Mouse (Mus musculus) ES-Bruce4 (cell line): ENCODE data around the gene Map3k20. TPM values are rescaled to one million over a fixed set of nuclear protein-coding genes. Genes with fewer than 3 reads are reported as not detected.

Experiments used
- H3K27ac ChIP-seq: 2 replicates; pipeline ENCODE4 v1.5.1; 2012; ENCODE audit warnings: low read length, inconsistent platforms; ENCODE audit not compliant: insufficient read depth
- H3K27me3 ChIP-seq: 2 replicates; pipeline ENCODE4 v1.6.1; 2012; ENCODE audit warnings: mild to moderate bottlenecking, low read length, inconsistent platforms; ENCODE audit not compliant: control insufficient read depth, poor library complexity, insufficient read depth, severe bottlenecking
- H3K36me3 ChIP-seq: 2 replicates; pipeline ENCODE4 v1.6.1; 2012; ENCODE audit warnings: inconsistent platforms, mild to moderate bottlenecking, low read length, moderate library complexity; ENCODE audit not compliant: control insufficient read depth, poor library complexity, insufficient read depth, severe bottlenecking
- H3K4me1 ChIP-seq: one replicate; pipeline ENCODE4 v1.8.1; 2011; ENCODE audit warnings: low read length; ENCODE audit not compliant: control insufficient read depth, insufficient read depth
- H3K4me3 ChIP-seq: 2 replicates; pipeline ENCODE4 v1.5.1; 2011; ENCODE audit warnings: low read depth, mild to moderate bottlenecking, low read length
- H3K9ac ChIP-seq: 2 replicates; pipeline ENCODE4 v1.6.1; 2012; ENCODE audit warnings: low read depth, mild to moderate bottlenecking, inconsistent platforms; ENCODE audit not compliant: poor library complexity, severe bottlenecking
- H3K9me3 ChIP-seq: replicated peaks from 2 replicates; pipeline ENCODE4 v1.6.1; 2012; ENCODE audit warnings: mild to moderate bottlenecking, low read length, inconsistent platforms; ENCODE audit not compliant: control insufficient read depth, poor library complexity, insufficient read depth, severe bottlenecking
- CTCF ChIP-seq: IDR thresholded peaks from one replicate; pipeline ENCODE4 v1.8.1; 2011; ENCODE audit warnings: low read depth, low read length
- EP300 ChIP-seq: IDR thresholded peaks from 2 replicates; pipeline ENCODE4 v1.6.1; 2011; ENCODE audit warnings: low read depth, low read length; ENCODE audit not compliant: insufficient read depth
- POLR2A ChIP-seq: IDR thresholded peaks from one replicate; pipeline ENCODE4 v1.8.1; 2011; ENCODE audit warnings: low read length; ENCODE audit not compliant: insufficient read depth
- polyA plus RNA-seq: library from polyadenylated mRNA; stranded (reverse); fragments of >200 nt; gene quantifications from 2 replicates; pipeline ENCODE4 v1.2.4, GENCODE M21; 2011; ENCODE audit warnings: low read depth; ENCODE audit not compliant: missing spikeins, insufficient read depth, insufficient read length

The Map3k20 gene
- polyA plus RNA-seq, 1 experiment, result 39.0 TPM

DNA sequence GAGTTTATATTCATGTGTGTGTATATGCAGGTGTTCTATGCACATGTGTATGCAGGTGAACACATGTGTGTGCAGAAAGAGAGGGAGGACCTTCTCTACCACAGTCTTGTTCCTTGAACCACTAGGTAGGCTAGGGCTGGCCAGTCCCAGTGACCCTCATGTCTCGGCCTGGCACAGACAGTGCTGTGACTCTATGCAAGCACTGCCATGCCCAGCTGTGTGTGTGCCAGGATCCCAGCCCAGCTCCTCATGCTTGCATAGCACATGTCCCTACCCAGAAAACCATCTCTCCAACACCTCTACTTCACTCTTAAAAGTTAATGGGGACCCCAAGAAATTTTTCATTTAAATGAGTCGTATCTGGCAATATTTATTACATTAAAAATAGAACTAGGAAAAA lies 106.3 kb downstream of the Map3k20 start:
- H3K27ac ChIP-seq, result no peak overlapping the region
- H3K9me3 ChIP-seq, result no peaks in the 10 kb centered on the region
- no peak overlapping the region for H3K9ac ChIP-seq
- TF ChIP-seq POLR2A, result no peak
- no peak for TF ChIP-seq EP300
- no peak for TF ChIP-seq CTCF
- no peaks in the 10 kb centered on the region for H3K4me1 ChIP-seq
- no peak overlapping the region for H3K4me3 ChIP-seq
- H3K36me3 ChIP-seq, result no peaks in the 10 kb centered on the region
- H3K27me3 ChIP-seq, result no peaks in the 10 kb centered on the region

DNA sequence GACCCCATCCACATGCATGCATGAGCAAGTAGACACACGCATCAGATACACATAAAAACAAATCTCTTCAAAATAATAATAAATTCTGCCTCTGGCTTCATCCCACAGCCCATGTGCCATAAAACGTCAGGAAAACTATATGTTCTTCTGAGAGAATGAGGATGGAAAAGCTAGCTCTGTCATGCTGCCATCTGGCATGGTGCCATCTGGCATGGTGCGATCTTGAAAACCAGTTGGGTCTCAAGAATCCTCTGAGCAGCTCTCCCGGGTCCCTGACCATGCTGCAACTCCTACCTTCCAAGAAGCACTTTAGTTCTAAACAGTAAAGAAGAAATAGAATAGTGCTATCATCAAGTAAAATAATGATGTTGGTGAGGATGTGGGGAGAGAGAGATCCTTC lies 106.9 kb downstream of the Map3k20 start:
- H3K9me3 ChIP-seq, result no peaks in the 10 kb centered on the region
- no peak overlapping the region for H3K9ac ChIP-seq
- no peaks in the 10 kb centered on the region for H3K36me3 ChIP-seq
- H3K27me3 ChIP-seq, result no peaks in the 10 kb centered on the region
- no peaks in the 10 kb centered on the region for H3K4me1 ChIP-seq
- TF ChIP-seq CTCF (no peak), POLR2A (no peak), EP300 (no peak)
- H3K4me3 ChIP-seq, result no peak overlapping the region
- H3K27ac ChIP-seq, result no peak overlapping the region

DNA sequence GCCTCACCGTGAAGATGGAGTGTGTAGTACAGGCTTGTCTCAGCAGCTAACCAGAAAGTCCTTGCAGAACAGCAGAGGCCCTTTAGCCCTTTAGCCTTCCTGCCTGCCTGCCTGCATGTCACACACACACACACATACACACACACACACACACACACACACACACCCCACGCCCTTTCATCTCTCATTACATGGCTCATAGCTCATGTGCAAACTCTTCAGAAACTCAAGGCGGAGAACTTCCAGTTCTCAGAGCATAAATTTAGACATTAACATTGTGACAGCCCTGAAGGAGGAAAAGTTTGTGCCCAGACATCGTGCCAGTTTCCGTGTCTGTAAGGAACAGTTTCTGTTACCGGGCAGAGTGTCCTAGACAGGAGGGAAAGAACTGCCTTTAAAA lies 111.5 kb downstream of the Map3k20 start:
- TF ChIP-seq CTCF, result no peak
- TF ChIP-seq EP300, result no peak
- TF ChIP-seq POLR2A, result no peak

DNA sequence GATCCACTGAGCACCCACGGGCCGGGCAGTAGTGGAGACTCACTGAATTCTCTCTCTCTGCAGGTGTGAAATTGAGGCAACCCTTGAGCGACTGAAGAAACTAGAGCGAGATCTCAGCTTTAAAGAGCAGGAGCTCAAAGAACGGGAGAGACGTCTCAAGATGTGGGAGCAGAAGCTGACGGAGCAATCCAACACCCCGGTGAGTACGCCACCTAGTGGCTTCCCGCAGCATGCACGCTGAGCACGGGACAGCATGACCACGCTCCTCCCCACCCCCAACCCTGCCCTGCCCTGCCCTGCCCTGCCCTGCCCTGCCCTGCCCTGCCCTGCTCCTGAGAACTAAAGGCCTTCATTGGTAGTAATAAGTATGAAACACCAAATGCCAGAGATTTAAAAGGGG lies 112.8 kb downstream of the Map3k20 start:
- Histone ChIP-seq H3K27ac (no peak overlapping the region), H3K9me3 (no peaks in the 10 kb centered on the region), H3K9ac (no peak overlapping the region), H3K36me3 (no peaks in the 10 kb centered on the region), H3K27me3 (no peaks in the 10 kb centered on the region), H3K4me3 (no peak overlapping the region), H3K4me1 (no peaks in the 10 kb centered on the region)
- TF ChIP-seq CTCF (peak; percentile 94), POLR2A (no peak), EP300 (peak; percentile 59; the same call in 1 of the 2 replicates)

More for the DNA sequence above, 111.5 kb downstream of the Map3k20 start:
- H3K27me3 ChIP-seq, result no peaks in the 10 kb centered on the region
- H3K36me3 ChIP-seq, result no peaks in the 10 kb centered on the region
- H3K4me1 ChIP-seq, result no peaks in the 10 kb centered on the region
- no peak overlapping the region for H3K4me3 ChIP-seq
- no peaks in the 10 kb centered on the region for H3K9me3 ChIP-seq
- no peak overlapping the region for H3K27ac ChIP-seq
- H3K9ac ChIP-seq, result no peak overlapping the region

DNA sequence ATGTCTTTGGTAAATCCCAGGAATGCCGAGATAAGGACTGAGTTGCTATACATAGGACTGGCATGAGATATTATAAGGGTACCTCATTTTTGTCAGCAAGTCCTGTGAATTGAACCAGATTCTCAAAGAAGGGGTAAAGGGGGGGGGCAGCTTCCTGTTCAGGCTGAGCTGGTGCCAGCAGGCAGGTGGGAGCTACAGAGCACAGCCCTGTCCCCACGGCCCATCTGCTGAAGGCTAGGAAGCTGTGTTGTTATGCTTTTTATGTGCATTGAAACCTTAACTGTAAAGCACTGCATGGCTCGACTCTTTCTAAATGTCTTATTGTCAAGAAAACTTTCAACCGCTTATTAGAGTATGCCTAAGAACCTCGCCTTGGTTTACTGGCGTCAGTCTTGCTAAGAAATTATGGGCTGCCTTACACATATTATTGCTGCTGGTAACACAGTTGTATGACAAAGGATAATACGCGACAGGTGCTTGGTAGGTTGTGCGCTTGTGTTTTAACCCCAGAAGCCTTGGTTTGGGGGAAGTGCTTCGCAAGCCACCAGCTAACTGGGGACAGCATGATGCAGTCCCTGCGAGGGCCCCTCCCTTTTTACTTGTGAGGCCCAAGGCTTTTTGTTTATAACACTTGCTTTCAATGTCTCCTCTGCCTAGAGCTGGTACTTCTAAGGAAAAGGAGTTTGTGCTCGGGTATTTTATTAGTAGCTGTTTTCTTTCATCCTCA lies 114.2 kb downstream of the Map3k20 start:
- TF ChIP-seq POLR2A, result no peak
- TF ChIP-seq CTCF, result no peak
- TF ChIP-seq EP300, result no peak
- no peaks in the 10 kb centered on the region for H3K36me3 ChIP-seq

DNA sequence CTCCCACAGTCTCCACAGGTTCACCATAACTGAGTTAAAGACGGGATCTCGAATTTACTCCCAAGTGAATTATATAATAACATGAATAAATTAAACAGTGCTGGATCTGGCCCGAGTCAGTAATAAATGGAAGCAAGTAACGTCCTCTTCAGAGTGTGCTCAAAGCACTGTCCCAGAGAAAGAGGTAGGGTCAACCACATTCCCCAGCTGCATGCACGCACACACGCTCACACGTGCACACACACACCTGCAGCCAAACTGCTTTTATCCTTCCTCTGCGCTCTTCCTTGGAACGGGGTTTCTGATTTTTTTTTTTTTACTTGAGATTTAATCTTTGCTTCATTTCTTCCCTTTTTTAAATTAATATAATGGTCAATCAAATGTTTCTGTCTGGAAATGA lies 115.9 kb downstream of the Map3k20 start:
- H3K27me3 ChIP-seq, result no peaks in the 10 kb centered on the region
- H3K36me3 ChIP-seq, result no peaks in the 10 kb centered on the region
- no peak overlapping the region for H3K27ac ChIP-seq
- H3K4me3 ChIP-seq, result no peak overlapping the region
- H3K9me3 ChIP-seq, result no peaks in the 10 kb centered on the region
- no peaks in the 10 kb centered on the region for H3K4me1 ChIP-seq
- no peak overlapping the region for H3K9ac ChIP-seq
- TF ChIP-seq CTCF (no peak), POLR2A (no peak), EP300 (no peak)

More for the DNA sequence above, 114.2 kb downstream of the Map3k20 start:
- no peak overlapping the region for H3K4me3 ChIP-seq
- H3K27me3 ChIP-seq, result no peaks in the 10 kb centered on the region
- H3K4me1 ChIP-seq, result no peaks in the 10 kb centered on the region
- H3K9me3 ChIP-seq, result no peaks in the 10 kb centered on the region
- no peak overlapping the region for H3K27ac ChIP-seq
- no peak overlapping the region for H3K9ac ChIP-seq
